Mouse (Mus musculus): ENCODE results near the gene Acacb.

The Acacb gene

DNA sequence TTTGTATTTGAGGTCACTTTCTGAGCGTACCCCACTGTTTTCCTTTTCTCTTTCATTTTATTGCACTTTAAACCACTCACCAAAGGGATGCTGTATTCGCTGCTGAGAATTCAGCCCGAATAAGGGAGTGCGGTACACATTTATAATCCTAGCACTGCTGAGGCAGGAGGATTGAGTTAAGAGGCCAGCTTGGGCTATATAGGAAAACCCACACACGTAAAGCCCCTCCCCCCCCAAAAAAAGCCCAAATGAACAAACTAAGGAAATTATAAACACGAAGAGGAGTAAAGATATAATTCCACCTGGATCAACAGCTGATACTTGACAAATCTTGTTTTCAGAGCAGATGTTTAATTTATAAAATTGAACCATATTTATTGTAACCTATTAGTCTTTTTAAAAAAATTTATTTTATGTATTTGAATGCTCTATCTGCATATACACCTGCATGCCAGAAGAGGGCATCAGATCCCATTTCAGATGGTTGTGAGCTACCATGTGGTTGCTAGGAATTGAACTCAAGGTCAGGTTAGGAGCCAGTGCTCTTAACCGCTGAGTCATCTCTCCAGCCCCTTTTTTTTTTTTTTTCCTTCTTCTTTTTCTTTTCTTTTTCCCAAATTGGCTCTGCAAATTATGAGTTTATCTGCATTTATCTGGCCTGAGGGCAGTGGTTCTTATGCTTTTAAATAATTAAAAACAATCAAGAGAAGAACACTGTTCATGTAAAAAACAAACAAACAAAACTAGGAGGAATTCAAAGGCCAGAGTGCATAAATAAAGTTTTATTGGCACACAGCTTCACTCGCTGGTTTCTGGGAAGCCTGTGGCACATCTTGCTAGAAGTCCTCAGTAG is 30.4 kb downstream of the Acacb start:
- DNase-seq (ENCODE audit: low spot score in 2 of 2), result no peak

DNA sequence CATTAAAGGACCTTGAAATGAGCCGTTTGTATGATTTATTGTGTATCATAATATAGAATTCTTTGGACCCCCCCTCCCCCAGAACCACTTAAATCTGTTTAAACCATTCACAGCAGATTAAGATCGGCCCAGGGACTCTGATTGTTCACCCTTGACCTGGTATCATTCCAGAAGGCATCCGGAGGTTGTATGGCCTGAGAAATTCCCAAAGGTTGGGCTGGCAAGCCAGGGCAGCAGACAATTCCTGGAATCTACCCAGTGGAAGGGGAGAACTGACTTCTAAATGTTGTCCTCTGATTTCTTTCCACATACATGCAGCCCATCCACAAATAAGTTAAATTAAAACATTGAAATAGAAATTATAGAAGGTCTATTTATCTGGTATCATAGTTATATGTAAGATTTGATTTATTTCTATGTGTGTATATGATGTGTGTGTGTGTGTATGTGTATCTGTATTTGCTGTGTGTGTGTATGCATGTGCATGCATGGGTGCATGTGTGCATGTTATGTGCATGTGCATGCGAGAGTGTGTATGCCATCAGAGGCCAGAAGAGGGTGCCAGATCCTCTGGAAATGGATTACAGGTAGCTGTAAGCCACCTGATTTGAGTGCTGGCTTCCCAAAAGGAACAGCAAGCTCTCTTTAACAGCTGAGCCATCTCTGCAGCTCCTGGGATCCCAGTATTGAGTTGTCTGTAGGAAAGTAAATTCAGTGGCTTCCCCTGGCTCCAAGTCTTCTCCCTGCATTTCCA is 31.8 kb downstream of the Acacb start:
- no peak for DNase-seq (ENCODE audit: low spot score in 2 of 2)

DNA sequence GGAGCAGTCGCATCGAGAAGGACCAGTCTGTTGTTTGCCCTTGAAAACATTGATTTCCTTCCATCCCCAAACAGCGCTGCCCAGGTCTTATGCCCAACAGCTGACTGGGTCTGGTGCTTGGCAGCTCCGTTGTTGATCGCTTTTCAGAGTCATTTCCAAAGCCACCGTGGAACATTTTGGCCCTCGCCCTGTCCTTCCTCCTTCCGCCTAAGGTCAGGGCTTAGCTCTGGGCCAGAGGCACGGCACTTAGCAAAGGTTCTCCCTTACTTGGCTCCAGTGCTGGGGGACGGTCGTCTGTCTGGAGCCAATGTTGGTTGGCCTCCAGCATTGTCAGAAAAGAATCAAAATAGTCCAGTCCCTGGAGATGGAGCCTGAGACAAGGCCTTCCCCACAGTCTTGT is 33.2 kb downstream of the Acacb start:
- DNase-seq (ENCODE audit: low spot score in 2 of 2), result no peak

DNA sequence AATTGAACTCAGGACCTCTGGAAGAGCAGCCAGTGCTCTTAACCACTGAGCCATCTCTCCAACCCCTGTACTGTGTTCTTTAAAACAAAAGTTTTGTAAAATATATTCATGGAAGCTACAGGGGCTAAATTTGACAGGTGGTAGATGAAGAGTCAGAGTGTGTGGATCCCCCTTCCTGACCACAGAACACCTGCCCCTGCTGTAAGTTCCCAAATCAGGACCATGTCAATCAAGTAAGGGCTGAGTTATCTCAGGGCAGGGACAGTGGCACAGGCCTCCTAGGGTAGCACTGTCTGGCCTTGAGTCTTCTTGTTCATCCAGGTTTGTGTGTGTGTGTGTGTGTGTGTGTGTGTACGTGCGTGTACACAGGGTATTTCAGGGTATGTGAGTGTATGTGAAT is 37.2 kb downstream of the Acacb start:
- DNase-seq (ENCODE audit: low spot score in 2 of 2), result no peak

DNA sequence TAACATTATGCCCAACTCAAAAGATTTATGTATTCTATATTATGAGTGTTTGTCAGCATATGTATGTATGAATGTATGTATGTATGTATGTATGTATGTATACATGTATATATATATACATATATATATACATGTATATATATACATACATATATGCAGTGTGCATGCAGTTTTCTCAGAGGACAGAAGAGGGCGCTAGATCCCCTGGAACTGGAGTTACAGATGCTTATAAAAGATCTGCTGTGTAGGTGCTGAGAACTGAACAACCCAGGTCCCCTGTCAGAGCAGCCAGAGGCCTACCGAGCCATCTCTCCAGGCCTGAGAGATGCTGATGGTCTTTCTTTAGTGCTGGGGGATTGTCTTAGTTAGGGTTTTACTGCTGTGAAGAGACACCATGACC is 40.8 kb downstream of the Acacb start:
- no peak for DNase-seq (ENCODE audit: low spot score in 2 of 2)

DNA sequence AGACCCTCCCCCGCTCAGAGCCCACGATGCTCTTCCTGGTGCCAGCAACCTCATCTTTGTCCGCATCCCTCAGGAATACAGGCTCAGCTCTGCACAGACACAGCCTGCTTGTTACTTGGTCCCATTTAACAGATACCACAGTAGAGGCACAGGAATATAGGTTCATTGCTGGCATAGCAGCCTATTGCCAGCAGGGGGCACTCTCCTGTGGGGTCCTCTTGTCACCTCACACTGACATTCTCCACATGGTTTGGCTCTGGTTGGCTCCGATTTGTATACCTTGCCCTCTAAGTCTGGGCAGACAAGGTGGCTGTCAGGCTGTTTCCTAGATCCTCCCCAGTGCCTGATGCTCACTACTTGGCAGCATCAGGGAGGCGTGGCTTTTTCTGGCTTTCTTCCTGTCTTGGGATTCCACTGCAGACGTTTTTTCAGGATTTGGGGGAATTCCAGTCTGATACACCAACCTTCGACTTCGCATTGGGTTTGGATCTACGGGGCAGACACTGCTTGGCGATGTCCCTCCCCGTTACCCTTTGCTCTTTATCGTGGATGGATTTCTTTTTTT is 42.6 kb downstream of the Acacb start:
- DNase-seq (ENCODE audit: low spot score in 2 of 2), result no peak

DNA sequence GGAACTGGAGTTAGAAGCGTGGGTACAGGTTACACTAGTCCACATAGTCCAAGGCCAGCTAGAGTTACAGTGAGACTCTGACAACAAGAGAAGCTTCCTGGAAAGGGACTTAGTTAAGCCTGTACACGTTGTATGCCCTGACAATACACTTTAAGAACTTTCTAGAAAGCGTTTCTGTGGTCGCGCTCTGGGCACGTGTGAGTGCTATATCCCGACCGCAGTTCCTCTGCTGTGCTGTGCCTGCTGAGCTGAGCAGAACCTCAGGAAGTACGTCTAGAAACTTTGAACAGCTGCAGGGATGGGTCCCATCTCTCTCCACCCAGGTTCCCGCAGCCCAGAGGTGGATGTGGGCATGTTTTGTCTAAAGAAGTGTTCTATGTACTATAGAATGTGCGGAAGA is 47.8 kb downstream of the Acacb start:
- no peak for DNase-seq (ENCODE audit: low spot score in 2 of 2)

DNA sequence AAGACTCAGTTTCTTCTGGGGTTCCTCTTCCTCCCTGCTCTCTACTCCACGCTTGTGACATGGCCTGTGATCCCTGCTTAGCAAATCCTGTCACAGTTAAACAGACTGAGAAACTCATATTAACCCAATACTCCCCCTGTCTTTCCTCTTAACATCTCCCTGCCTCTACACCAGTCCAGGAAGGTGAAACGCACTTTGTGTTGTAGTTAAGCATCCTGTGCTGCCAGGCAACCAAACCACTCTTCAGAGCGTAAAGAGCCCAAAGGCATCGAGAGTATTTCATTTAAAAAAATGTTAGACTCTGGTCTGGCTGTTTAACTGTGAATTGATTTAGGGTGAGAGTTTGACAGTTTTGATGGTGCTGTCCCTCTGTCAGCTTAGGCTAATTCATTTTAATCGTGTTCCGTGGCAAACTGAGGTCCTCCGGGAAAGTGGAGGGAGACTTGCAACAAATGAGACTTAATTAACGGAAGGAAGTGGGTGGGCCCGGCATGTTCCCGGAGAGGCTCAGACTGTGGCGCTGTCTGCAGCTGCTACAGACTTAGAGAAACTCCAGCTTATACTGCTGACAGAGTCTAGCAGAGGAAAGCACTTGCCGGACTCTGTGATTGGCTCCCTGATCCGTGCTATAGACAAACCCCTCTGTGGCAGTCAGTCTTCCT is 52.9 kb downstream of the Acacb start:
- DNase-seq (ENCODE audit: low spot score in 2 of 2), result no peak

DNA sequence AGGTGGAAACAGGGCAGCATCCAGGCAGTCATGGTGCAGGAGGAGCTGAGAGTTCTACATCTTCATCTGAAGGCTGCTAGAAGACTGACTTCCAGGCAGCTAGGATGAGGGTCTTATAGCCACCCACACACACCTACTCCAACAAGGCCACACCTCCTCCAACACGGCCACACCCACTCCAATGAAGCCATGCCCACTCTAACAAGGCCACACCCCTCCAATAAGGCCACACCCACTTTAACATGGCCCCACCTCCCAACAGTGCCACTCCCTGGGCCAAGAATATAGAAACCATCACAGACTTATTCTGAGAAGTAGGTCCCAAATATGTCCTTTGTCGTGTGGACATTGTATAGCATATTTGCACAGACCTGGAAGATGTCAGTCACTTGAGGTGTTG is 59.8 kb downstream of the Acacb start:
- no peak for DNase-seq (ENCODE audit: low spot score in 2 of 2)

DNA sequence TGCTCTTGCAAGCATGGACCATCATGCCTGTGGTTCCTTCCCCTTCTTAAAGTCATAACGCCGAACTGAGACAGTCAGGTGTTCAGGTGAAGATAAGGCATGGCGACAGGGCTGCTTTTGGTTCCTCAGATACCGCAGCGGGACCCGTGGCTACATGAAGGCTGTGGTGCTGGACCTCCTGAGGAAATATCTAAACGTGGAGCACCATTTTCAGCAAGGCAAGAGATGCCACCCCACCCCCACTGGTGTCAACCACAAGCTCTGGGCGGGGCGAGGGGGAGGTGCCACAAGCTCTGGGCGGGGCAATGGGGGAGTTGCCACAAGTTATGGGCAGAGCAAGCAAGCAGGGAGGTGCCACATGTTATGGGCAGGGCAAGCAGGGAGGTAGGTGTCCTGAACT is 66.8 kb downstream of the Acacb start:
- DNase-seq (ENCODE audit: low spot score in 2 of 2), result peak; percentile 67 to 90

DNA sequence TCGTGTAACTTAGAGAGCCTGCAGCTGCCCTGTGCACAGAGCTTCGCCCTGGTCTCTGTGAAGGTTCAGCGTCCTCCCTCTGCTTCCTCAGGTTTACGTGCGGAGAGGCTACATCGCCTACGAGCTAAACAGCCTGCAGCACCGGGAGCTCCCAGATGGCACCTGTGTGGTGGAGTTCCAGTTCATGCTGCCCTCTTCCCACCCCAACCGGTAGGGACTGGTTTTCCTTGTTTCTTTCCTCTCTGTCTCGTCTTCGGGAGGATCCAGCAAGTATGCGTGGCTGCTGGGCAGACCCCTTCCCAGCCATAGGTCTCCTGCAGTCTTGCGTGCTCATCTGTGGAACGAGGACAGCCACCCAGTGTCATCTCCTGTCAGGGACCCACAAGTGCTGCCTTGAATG is 72.4 kb downstream of the Acacb start:
- DNase-seq (ENCODE audit: low spot score in 2 of 2), result no peak

DNA sequence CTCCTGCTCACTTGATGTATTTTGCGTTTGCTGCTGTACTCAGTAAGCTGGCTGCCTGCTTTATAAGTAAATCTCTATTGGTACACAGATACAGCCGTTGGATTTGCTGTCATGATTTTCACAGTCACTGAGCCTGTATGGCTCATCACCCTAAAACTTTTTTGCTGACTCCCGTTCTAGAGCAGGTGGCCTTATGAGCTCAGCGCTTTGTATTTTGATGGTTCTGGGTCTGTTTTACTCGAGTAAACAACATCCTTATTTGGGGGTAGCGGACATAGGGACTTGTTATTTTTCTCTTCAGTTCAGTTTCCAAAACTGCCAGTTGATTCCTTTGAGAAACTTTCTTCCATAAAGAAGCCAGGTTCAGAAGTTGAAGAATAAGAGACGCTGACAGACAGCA is 79.7 kb downstream of the Acacb start:
- DNase-seq (ENCODE audit: low spot score in 2 of 2), result no peak

DNA sequence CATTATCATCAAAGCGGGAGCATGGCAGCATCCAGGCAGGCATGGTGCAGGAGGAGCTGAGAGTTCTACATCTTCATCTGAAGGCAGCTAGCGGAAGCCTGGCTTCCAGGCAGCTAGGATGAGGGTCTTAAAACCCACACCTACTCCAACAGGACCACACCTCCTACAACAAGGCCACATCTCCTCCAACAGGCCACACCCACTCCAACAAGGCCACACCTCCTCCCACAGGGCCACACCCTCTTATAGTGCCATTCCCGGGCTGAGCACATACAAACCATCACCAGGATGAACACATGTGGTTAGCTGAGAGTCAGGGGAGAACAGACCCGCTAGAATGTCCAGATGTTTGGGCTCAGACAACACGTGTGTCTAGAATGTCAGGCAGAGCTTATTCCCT is 82.6 kb downstream of the Acacb start:
- DNase-seq (ENCODE audit: low spot score in 2 of 2), result no peak

DNA sequence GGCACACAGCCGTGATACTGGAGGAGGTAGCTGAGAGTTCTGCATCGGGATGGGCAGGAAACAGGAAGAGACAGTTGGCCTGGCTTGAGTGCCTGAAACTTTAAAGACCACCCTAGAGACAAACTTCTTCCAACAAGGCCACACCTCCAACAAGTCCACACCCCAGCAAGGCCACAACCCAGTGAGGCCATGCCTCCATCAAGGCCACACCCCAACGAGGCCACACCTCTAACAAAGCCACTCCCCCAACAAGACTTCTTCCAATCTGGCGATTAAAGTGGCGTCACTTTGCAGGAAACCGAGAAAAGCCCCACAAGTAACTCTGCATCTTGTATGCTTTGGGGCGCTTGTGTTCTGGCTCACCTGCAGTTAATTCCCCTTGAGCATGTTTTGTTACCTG is 92.6 kb downstream of the Acacb start:
- DNase-seq (ENCODE audit: low spot score in 2 of 2), result no peak

DNA sequence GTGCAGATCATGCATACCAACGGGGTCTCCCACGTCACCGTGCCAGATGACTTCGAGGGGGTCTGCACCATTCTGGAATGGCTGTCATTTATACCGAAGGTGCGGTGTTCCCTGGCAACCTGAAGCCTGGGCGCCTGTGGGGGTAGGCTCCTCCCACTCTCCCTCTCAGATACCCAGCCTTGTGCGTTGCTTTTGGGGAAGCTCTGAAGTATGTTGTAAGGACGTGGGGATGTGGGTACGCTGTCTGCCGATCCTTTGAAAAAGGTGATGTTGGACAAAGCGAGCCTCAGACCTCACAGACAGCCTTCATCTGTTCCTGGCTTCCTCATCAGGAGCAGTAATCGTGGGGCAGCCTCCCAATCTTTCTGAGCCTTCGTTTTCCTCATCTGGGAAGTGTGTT is 93.4 kb downstream of the Acacb start:
- no peak for DNase-seq (ENCODE audit: low spot score in 2 of 2)

DNA sequence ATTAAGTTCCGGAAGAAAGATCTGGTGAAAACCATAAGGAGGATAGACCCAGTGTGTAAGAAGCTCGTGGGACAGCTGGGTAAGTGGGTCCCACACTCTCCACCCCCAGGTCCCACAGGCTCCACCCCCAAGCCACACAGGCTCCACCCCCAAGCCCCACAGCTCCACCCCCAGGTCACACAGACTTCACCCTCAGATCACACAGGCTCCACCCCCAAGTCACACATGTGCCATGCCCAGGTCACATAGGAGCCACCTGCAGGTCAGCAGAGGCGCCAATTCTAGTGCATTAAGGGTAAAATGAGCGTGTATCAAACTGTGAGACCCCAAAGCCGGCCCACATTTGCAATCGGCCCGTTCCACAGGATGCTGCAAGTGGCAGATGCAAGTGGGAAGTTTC is 100.1 kb downstream of the Acacb start:
- DNase-seq (ENCODE audit: low spot score in 2 of 2), result no peak

DNA sequence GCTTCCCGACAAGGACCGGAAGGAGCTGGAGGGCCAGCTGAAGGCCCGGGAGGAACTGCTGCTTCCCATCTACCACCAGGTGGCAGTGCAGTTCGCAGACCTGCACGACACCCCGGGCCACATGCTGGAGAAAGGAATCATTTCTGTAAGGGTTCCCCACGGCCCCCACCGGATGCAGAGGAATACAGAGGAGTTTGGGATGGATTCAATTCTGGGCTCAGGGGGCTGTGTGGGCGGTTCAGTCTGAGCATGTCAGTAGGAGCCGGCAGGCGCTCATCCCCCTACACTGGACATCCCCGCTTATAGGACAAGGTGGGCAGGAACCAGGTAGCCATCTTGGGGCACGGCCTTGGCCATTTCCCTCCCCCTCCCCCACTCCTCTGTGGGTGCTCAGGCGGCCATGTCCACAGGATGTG is 101.8 kb downstream of the Acacb start:
- DNase-seq (ENCODE audit: low spot score in 2 of 2), result peak; percentile 31 to 73

DNA sequence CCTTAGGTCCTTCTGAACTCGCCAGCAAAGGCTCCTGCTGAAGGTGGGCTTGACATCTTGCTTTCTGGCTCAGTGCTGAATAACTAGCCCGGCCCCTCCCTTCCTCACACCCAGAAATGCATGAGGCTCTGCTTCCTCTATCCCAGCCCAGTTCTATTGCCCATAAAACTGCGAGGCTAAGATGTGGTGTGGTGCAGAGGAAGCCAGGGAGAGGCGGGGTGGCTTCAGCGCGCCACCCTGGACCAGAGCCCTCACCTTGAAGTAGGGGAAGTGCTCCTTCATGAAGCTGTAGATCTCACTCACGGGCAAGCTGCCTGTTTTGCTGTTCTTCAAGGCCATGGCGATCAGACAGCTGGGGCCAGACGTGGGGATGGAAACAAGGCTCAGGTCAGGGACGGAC is 113.2 kb downstream of the Acacb start:
- no peak for DNase-seq (ENCODE audit: low spot score in 2 of 2)

DNA sequence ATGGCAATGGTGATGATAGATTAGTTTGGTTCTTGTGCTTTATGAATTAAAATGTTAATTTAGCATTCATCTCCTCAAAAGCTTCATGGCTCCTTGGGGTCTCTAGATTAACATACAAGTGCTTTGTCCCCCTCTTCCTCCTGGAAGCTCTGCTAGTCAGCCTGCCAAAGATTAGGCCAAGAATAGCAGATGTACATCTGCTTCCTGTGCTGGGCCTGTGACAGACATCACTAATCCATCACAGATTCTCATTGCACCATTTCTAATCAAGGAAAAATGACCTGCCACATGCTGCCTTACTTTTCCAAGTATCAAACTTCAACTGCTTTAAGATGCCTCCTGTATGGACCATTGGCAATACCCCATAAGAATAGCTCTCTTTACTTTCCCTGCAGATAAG is 115.2 kb downstream of the Acacb start:
- DNase-seq (ENCODE audit: low spot score in 2 of 2), result no peak

DNA sequence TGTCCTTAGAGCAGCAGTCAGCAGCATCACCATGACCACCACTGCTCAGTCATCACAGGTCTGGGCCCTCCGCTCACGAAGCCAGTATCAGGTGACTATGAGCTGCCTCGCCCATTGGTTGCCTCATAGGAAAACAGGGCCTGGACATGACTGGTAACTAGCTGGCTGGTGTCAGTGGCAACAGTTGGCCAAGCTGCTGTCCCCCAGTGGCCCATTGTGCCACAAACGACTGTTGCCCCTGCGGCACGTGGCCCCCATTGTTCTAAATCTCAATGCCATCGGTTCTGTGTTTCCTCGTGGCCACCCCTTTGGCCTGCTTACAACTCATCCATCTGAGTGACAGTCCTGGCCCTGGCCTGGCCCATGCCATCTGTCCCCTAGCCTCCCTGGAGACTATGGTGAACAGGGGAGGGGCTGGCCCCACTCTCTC is 117.7 kb downstream of the Acacb start:
- DNase-seq (ENCODE audit: low spot score in 2 of 2), result no peak

DNA sequence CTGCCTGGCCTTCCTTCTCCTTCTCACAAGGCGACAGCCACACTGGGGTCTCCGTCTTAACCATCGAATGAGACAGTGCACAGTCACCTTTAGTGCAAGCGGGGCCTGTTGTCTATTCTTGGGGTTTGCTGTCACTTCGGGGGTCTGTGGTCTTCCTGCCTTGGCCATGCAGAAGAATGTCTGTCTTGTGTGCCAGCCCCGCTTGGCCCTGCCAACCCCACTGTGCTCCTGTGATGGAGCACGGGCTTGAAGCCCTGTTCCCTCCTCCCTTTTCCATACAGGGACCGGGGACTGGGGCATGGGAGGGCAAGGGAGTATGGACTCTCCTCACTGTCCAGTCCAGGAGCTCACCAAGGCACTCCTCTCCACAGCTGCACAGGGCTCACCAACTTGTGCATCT is 118.5 kb downstream of the Acacb start:
- DNase-seq (ENCODE audit: low spot score in 2 of 2), result no peak

DNA sequence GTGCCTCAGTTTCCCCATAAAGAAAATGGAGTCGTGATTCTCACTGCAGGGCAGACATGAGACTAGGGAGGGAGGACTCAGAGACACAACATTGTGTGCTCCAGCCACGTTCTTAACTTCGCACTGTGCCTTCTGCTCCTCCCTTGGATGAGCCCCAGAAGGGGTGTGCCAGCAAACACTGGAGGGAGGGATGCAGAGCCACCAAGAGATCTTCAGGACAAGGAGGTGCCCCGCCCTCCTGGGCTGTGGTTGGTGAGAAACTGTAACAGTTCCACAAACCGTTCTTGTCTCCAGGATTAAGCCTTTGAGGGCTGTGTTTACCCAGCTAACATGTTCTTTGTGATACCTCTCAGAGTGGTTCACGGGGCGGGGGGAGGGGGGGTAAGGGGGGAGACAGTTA is 122.3 kb downstream of the Acacb start:
- no peak for DNase-seq (ENCODE audit: low spot score in 2 of 2)

Data from spleen, postnatal 10 days (tissue).